Mouse (Mus musculus): ENCODE results near the gene Gm17364.

DNA sequence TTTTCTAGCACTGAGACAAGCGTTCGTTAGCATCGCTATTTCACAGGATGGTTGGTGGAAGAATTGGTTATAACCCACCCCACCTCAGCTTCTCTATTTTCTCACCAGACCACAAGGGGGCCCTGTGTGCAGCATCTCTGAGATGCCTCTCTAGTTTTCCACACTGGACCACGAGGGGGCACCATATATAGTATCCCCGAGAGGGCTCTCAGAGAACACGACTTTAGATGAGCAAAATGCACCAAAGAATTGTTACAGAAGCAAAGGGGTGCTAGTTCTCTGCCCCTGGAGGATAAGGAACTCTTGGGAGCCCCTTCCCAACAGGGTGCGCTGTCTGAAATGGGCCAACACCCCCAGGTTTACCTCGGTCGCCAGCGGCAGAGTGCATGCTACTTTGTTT lies 28.9 kb upstream of the Gm17364 start:
- TF ChIP-seq CTCF (IDR thresholded peaks at IDR 0.05; ENCODE audit: low read depth, low read length) (peak; percentile 99), POLR2A (IDR thresholded peaks at IDR 0.05; ENCODE audit: borderline replicate concordance, low read depth, low read length) (no peak)
